Mouse (Mus musculus) MEL (cell line): ENCODE results near the gene Gm42420. TPM values are rescaled to one million over a fixed set of nuclear protein-coding genes. Genes with fewer than 3 reads are reported as not detected.

Experiments used
- DNase-seq: peaks from one replicate; pipeline ENCODE4 v3.0.0; 2011; ENCODE audit warnings: low read depth, low spot score
- H3K27ac ChIP-seq: 2 replicates; pipeline ENCODE4 v1.5.1; 2012; ENCODE audit warnings: low read depth, mild to moderate bottlenecking, control low read depth, low read length, moderate library complexity; ENCODE audit not compliant: control insufficient read depth
- H3K27me3 ChIP-seq, 2 experiments: fragments of 150-350 bp in 1 of 2; sonication (generic) in 1 of 2; 2 replicates each; pipeline ENCODE4 v1.6.1; 2012; ENCODE audit warnings: low read length in 2 of 2, mild to moderate bottlenecking in 2 of 2, improper control_type of control experiment in 1 of 2, moderate library complexity in 1 of 2; ENCODE audit not compliant: insufficient read depth in 2 of 2, control insufficient read depth in 1 of 2
- H3K36me3 ChIP-seq, 2 experiments: 2 replicates each; pipeline ENCODE4 v1.6.1; 2012 to 2014; ENCODE audit warnings: low read length in 2 of 2, improper control_type of control experiment in 1 of 2, inconsistent platforms in 1 of 2, mild to moderate bottlenecking in 1 of 2; ENCODE audit not compliant: insufficient read depth in 2 of 2, control insufficient read depth in 1 of 2
- H3K4me1 ChIP-seq, 2 experiments: fragments of 150-350 bp in 1 of 2; sonication (generic) in 1 of 2; 2 replicates each; pipeline ENCODE4 v1.6.1; 2012; ENCODE audit warnings: low read length in 2 of 2, improper control_type of control experiment in 1 of 2, mild to moderate bottlenecking in 1 of 2; ENCODE audit not compliant: insufficient read depth in 2 of 2, control insufficient read depth in 1 of 2
- H3K4me3 ChIP-seq, 2 experiments: fragments of 150-350 bp in 1 of 2; sonication (generic) in 1 of 2; 2 replicates each; pipeline ENCODE4 v1.5.1; 2012; ENCODE audit warnings: low read depth in 2 of 2, low read length in 2 of 2, mild to moderate bottlenecking in 2 of 2, moderate library complexity in 2 of 2, control low read depth in 1 of 2, improper control_type of control experiment in 1 of 2; ENCODE audit not compliant: control insufficient read depth in 1 of 2, insufficient read depth in 1 of 2
- H3K79me2 ChIP-seq: 2 replicates; pipeline ENCODE4 v1.6.1; 2012; ENCODE audit warnings: mild to moderate bottlenecking, low read length, moderate library complexity; ENCODE audit not compliant: control insufficient read depth, poor library complexity, insufficient read depth
- H3K9ac ChIP-seq: 2 replicates; pipeline ENCODE4 v1.6.1; 2012; ENCODE audit warnings: low read depth, mild to moderate bottlenecking, control low read depth, low read length, moderate library complexity; ENCODE audit not compliant: control insufficient read depth, poor library complexity, severe bottlenecking
- H3K9me3 ChIP-seq: fragments of 150-350 bp; sonication (generic); replicated peaks from 2 replicates; pipeline ENCODE4 v1.6.1; 2012; ENCODE audit warnings: mild to moderate bottlenecking, low read length, improper control_type of control experiment, moderate library complexity; ENCODE audit not compliant: insufficient read depth
- BHLHE40 ChIP-seq: IDR thresholded peaks from 2 replicates; pipeline ENCODE4 v1.6.1; 2012; ENCODE audit warnings: low read depth, mild to moderate bottlenecking, inconsistent platforms, low read length, improper control_type of control experiment, borderline replicate concordance
- CHD2 ChIP-seq: IDR thresholded peaks from 2 replicates; pipeline ENCODE4 v1.6.1; 2011; ENCODE audit warnings: low read length, improper control_type of control experiment
- CTCF ChIP-seq, 3 experiments: IDR thresholded peaks in 2 of 3; conservative IDR thresholded peaks in 1 of 3; 2 replicates each; pipeline ENCODE4 v1.5.1; 2011 to 2012; ENCODE audit warnings: low read length in 3 of 3, low read depth in 2 of 3, mild to moderate bottlenecking in 2 of 3, improper control_type of control experiment in 1 of 3, inconsistent platforms in 1 of 3, mixed read lengths in 1 of 3, moderate library complexity in 1 of 3; ENCODE audit not compliant: control insufficient read depth in 1 of 3, insufficient read depth in 1 of 3, poor library complexity in 1 of 3, severe bottlenecking in 1 of 3
- E2F4 ChIP-seq: IDR thresholded peaks from 2 replicates; pipeline ENCODE4 v1.6.1; 2011; ENCODE audit warnings: low read depth, low read length, improper control_type of control experiment, borderline replicate concordance
- EP300 ChIP-seq, 2 experiments: IDR thresholded peaks; 2 replicates each; pipeline ENCODE4 v1.6.1; 2011; ENCODE audit warnings: improper control_type of control experiment in 2 of 2, low read length in 2 of 2, low read depth in 1 of 2, mild to moderate bottlenecking in 1 of 2
- ETS1 ChIP-seq: IDR thresholded peaks from 2 replicates; pipeline ENCODE4 v1.6.1; 2012; ENCODE audit warnings: low read depth, mild to moderate bottlenecking, inconsistent platforms, low read length, improper control_type of control experiment, moderate library complexity
- GATA1 ChIP-seq: IDR thresholded peaks from 2 replicates; pipeline ENCODE4 v1.6.1; 2011; ENCODE audit warnings: low read depth, low read length, improper control_type of control experiment
- HCFC1 ChIP-seq: IDR thresholded peaks from 2 replicates; pipeline ENCODE4 v1.6.1; 2012; ENCODE audit warnings: low read depth, mild to moderate bottlenecking, inconsistent platforms, low read length, improper control_type of control experiment, moderate library complexity
- KAT2A ChIP-seq: conservative IDR thresholded peaks from 2 replicates; pipeline ENCODE4 v1.6.1; 2012; ENCODE audit warnings: low read depth, low read length, improper control_type of control experiment, inconsistent platforms
- MAFK ChIP-seq: IDR thresholded peaks from 2 replicates; pipeline ENCODE4 v1.6.1; 2011; ENCODE audit warnings: low read depth, mild to moderate bottlenecking, low read length, improper control_type of control experiment, borderline replicate concordance
- MAZ ChIP-seq: IDR thresholded peaks from 2 replicates; pipeline ENCODE4 v1.6.1; 2012; ENCODE audit warnings: low read depth, mild to moderate bottlenecking, inconsistent platforms, low read length, improper control_type of control experiment
- MEF2A ChIP-seq: IDR thresholded peaks from 2 replicates; pipeline ENCODE4 v1.6.1; 2014; ENCODE audit warnings: low read depth, mild to moderate bottlenecking, inconsistent platforms, low read length, improper control_type of control experiment; ENCODE audit not compliant: poor library complexity, insufficient replicate concordance, severe bottlenecking; ENCODE audit errors: extremely low read depth
- MYB ChIP-seq: IDR thresholded peaks from 2 replicates; pipeline ENCODE4 v1.6.1; 2011; ENCODE audit warnings: mild to moderate bottlenecking, low read depth, low read length, improper control_type of control experiment
- MYC ChIP-seq: IDR thresholded peaks from 2 replicates; pipeline ENCODE4 v1.6.1; 2011; ENCODE audit warnings: low read depth, mild to moderate bottlenecking, low read length, improper control_type of control experiment, moderate library complexity
- NELFE ChIP-seq: IDR thresholded peaks from 2 replicates; pipeline ENCODE4 v1.6.1; 2011; ENCODE audit warnings: low read depth, low read length, improper control_type of control experiment
- POLR2AphosphoS2 ChIP-seq: IDR thresholded peaks from 2 replicates; pipeline ENCODE4 v1.6.1; 2011; ENCODE audit warnings: low read length, improper control_type of control experiment
- SIN3A ChIP-seq: IDR thresholded peaks from 2 replicates; pipeline ENCODE4 v1.6.1; 2012; ENCODE audit warnings: low read length, improper control_type of control experiment, inconsistent platforms
- SMC3 ChIP-seq: IDR thresholded peaks from 2 replicates; pipeline ENCODE4 v1.6.1; 2011; ENCODE audit warnings: low read depth, low read length, improper control_type of control experiment
- TBP ChIP-seq: IDR thresholded peaks from 2 replicates; pipeline ENCODE4 v1.8.0; 2011; ENCODE audit warnings: low read depth, low read length, improper control_type of control experiment
- TCF12 ChIP-seq: IDR thresholded peaks from 2 replicates; pipeline ENCODE4 v1.6.1; 2014; ENCODE audit warnings: low read depth, mild to moderate bottlenecking, inconsistent platforms, low read length, improper control_type of control experiment, moderate library complexity
- UBTF ChIP-seq: IDR thresholded peaks from 2 replicates; pipeline ENCODE4 v1.6.1; 2012; ENCODE audit warnings: low read depth, mild to moderate bottlenecking, inconsistent platforms, low read length, improper control_type of control experiment, moderate library complexity, borderline replicate concordance; ENCODE audit not compliant: insufficient read depth
- USF1 ChIP-seq: IDR thresholded peaks from 2 replicates; pipeline ENCODE4 v1.6.1; 2014; ENCODE audit warnings: low read depth, mild to moderate bottlenecking, inconsistent platforms, low read length, improper control_type of control experiment, moderate library complexity
- USF2 ChIP-seq, 2 experiments: IDR thresholded peaks; 2 replicates each; pipeline ENCODE4 v1.6.1; 2011 to 2012; ENCODE audit warnings: improper control_type of control experiment in 2 of 2, low read length in 2 of 2, borderline replicate concordance in 1 of 2, inconsistent platforms in 1 of 2, low read depth in 1 of 2, mild to moderate bottlenecking in 1 of 2; ENCODE audit not compliant: insufficient read depth in 1 of 2
- ZMIZ1 ChIP-seq: IDR thresholded peaks from 2 replicates; pipeline ENCODE4 v1.6.1; 2012; ENCODE audit warnings: low read depth, mild to moderate bottlenecking, inconsistent platforms, low read length, improper control_type of control experiment, moderate library complexity
- ZNF384 ChIP-seq: IDR thresholded peaks from 2 replicates; pipeline ENCODE4 v1.6.1; 2012; ENCODE audit warnings: low read depth, mild to moderate bottlenecking, inconsistent platforms, low read length, improper control_type of control experiment
- polyA plus RNA-seq, 2 experiments: library from polyadenylated mRNA; stranded (reverse) in 1 of 2; unstranded in 1 of 2; fragments of >175 nt in 1 of 2; fragments of >200 nt in 1 of 2; gene quantifications; 2 replicates each; pipeline versions ENCODE4 v1.2.1 to v1.2.4; 2012; ENCODE audit warnings: low replicate concordance in 2 of 2, low read depth in 1 of 2; ENCODE audit not compliant: insufficient read length in 2 of 2, insufficient read depth in 1 of 2, missing spikeins in 1 of 2
- total RNA-seq: library from RNA; depleted of rRNA; stranded (reverse); fragments of 300-350 nt; gene quantifications from 2 replicates; pipeline ENCODE4 v1.2.3, GENCODE M21; 2012

Gm42420 gene
- total and polyA plus RNA-seq, 3 experiments = 1.5 to 1.9 TPM; not detected in 1

GRCm38 (mm10) chr6:39610207-39610606 lies 24.7 kb downstream of the Gm42420 start:
- peaks cover 0 to 2% of the 10 kb centered on the region in 2 experiments; a peak in 1 of 4 replicates for H3K4me1 ChIP-seq
- no peak for TF ChIP-seq MAFK
- TF ChIP-seq TBP = no peak
- TF ChIP-seq MAZ = no peak
- TF ChIP-seq E2F4 = no peak
- TF ChIP-seq MYB = no peak
- no peak for TF ChIP-seq GATA1
- TF ChIP-seq NELFE = no peak
- TF ChIP-seq EP300 (IDR thresholded peaks at IDR 0.05; ENCODE audit: low read depth in 1 of 2, low read length in 2 of 2) = no peak
- TF ChIP-seq CTCF (IDR thresholded peaks at IDR 0.05 in 2 of 3, conservative IDR thresholded peaks at IDR 0.05 in 1 of 3; ENCODE audit: control insufficient read depth in 1 of 3, insufficient read depth in 1 of 3, low read depth in 2 of 3, low read length in 3 of 3, poor library complexity in 1 of 3, severe bottlenecking in 1 of 3) = no peak
- TF ChIP-seq SMC3 = no peak
- TF ChIP-seq HCFC1 = no peak
- no peak for TF ChIP-seq MEF2A
- no peak for TF ChIP-seq TCF12
- DNase-seq = no peak
- no peaks in the 10 kb centered on the region for H3K9me3 ChIP-seq
- H3K4me3 ChIP-seq = no peak overlapping the region
- no peaks in the 10 kb centered on the region for H3K79me2 ChIP-seq
- no peaks in the 10 kb centered on the region for H3K27me3 ChIP-seq
- peaks cover 0 to 1% of the 10 kb centered on the region in 2 experiments; a peak in 3 of 4 replicates for H3K36me3 ChIP-seq
- H3K27ac ChIP-seq = no peak overlapping the region
- no peak overlapping the region for H3K9ac ChIP-seq

- no peak for DNase-seq
- peaks cover 0 to 1% of the 10 kb centered on the region in 2 experiments; a peak in 3 of 4 replicates for H3K36me3 ChIP-seq
- no peaks in the 10 kb centered on the region for H3K27me3 ChIP-seq
- H3K27ac ChIP-seq = no peak overlapping the region
- H3K4me3 ChIP-seq = no peak overlapping the region
- TF ChIP-seq MYC (no peak), MAZ (no peak), TBP (no peak), TCF12 (no peak), ZNF384 (no peak), SIN3A (no peak), USF2 (IDR thresholded peaks at IDR 0.05; ENCODE audit: borderline replicate concordance in 1 of 2, insufficient read depth in 1 of 2, low read depth in 1 of 2, low read length in 2 of 2) (no peak), UBTF (no peak), ETS1 (no peak), BHLHE40 (no peak), USF1 (no peak), KAT2A (no peak), CHD2 (no peak), POLR2AphosphoS2 (no peak), NELFE (no peak), ZMIZ1 (no peak), MYB (no peak)
- no peak overlapping the region for H3K9ac ChIP-seq
- H3K4me1 ChIP-seq = peaks cover 0 to 2% of the 10 kb centered on the region in 2 experiments; a peak in 1 of 4 replicates
- no peaks in the 10 kb centered on the region for H3K9me3 ChIP-seq
- H3K79me2 ChIP-seq = no peaks in the 10 kb centered on the region
Measured at GRCm38 (mm10) chr6:39611296-39611695, 25.7 kb downstream of the Gm42420 start.
